Mouse (Mus musculus) G1E (cell line): ENCODE results near the gene Cstad. TPM values are rescaled to one million over a fixed set of nuclear protein-coding genes. Genes with fewer than 3 reads are reported as not detected.

Experiments used
- ATAC-seq: 2 replicates; pipeline ENCODE4 v1.8.0; 2016; ENCODE audit warnings: mild to moderate bottlenecking; ENCODE audit not compliant: insufficient number of reproducible peaks, poor library complexity, low FRiP score, severe bottlenecking; ENCODE audit errors: extremely low read depth
- DNase-seq: peaks from one replicate; pipeline ENCODE4 v3.0.0; 2012; ENCODE audit warnings: low spot score
- H3K27me3 ChIP-seq: 2 replicates; pipeline ENCODE4 v1.6.1; 2012; ENCODE audit warnings: mild to moderate bottlenecking, low read length, inconsistent platforms; ENCODE audit not compliant: insufficient read depth
- H3K36me3 ChIP-seq: replicated peaks from 2 replicates; pipeline ENCODE3; 2012; ENCODE audit warnings: mild to moderate bottlenecking, inconsistent platforms
- H3K4me1 ChIP-seq: 2 replicates; pipeline ENCODE4 v1.6.1; 2012; ENCODE audit warnings: low read depth, low read length, inconsistent platforms, mixed read lengths; ENCODE audit not compliant: insufficient read depth
- H3K4me3 ChIP-seq: 2 replicates; pipeline ENCODE4 v1.5.1; 2012; ENCODE audit warnings: low read depth, mild to moderate bottlenecking, inconsistent platforms, low read length, moderate library complexity, mixed read lengths
- H3K9me3 ChIP-seq: replicated peaks from 2 replicates; pipeline ENCODE4 v1.6.1; 2012; ENCODE audit warnings: inconsistent platforms
- CTCF ChIP-seq: IDR thresholded peaks from 2 replicates; pipeline ENCODE4 v1.5.1; 2012; ENCODE audit warnings: low read depth, low read length, inconsistent platforms, mixed read lengths
- GATA1 ChIP-seq: IDR thresholded peaks from 2 replicates; pipeline ENCODE4 v1.6.1; 2012; ENCODE audit warnings: borderline replicate concordance, low read length, inconsistent platforms, mixed read lengths
- GATA2 ChIP-seq: IDR thresholded peaks from 2 replicates; pipeline ENCODE4 v1.6.1; 2012; ENCODE audit warnings: low read depth, low read length, inconsistent platforms, borderline replicate concordance
- POLR2AphosphoS5 ChIP-seq: IDR thresholded peaks from 2 replicates; pipeline ENCODE4 v1.6.1; 2012; ENCODE audit warnings: low read depth, low read length, inconsistent platforms; ENCODE audit not compliant: insufficient replicate concordance
- TAL1 ChIP-seq: conservative IDR thresholded peaks from 2 replicates; pipeline ENCODE4 v1.6.1; 2012; ENCODE audit warnings: low read depth, low read length, inconsistent platforms, mixed read lengths
- polyA plus RNA-seq: library from polyadenylated mRNA; stranded (reverse); fragments of >175 nt; gene quantifications from 2 replicates; pipeline ENCODE4 v1.2.3, GENCODE M21; 2012
- total RNA-seq, 2 experiments: library from RNA; stranded (forward) in 1 of 2; stranded (reverse) in 1 of 2; fragments of 200-1000 nt in 1 of 2; fragments of >200 nt in 1 of 2; fragmentation: Nextera tagmentation in 1 of 2; gene quantifications; 2 replicates each; pipeline ENCODE4 v1.2.3; 2014 to 2017

Gene Cstad
- total and polyA plus RNA-seq, 3 experiments, result 1.6 TPM; not detected in 2

GRCm38 (mm10) chr2:30618487-30619248 lies 23.8 kb downstream of the Cstad start:
- Histone ChIP-seq H3K27me3 (peaks cover 28% of the 10 kb centered on the region), H3K36me3 (no peaks in the 10 kb centered on the region), H3K4me3 (no peak overlapping the region), H3K9me3 (no peaks in the 10 kb centered on the region), H3K4me1 (no peaks in the 10 kb centered on the region)
- DNase-seq (no peak), ATAC-seq (no peak)
- TF ChIP-seq GATA2 (no peak), TAL1 (no peak), GATA1 (no peak), POLR2AphosphoS5 (no peak), CTCF (no peak)

- Histone ChIP-seq H3K4me3 (no peak overlapping the region), H3K4me1 (no peaks in the 10 kb centered on the region), H3K36me3 (no peaks in the 10 kb centered on the region), H3K9me3 (no peaks in the 10 kb centered on the region), H3K27me3 (peaks cover 10% of the 10 kb centered on the region)
- no peak for DNase-seq
- TF ChIP-seq POLR2AphosphoS5 (no peak), TAL1 (no peak), CTCF (no peak), GATA2 (no peak), GATA1 (no peak)
- ATAC-seq, result no peak
These were observed 29.0 kb downstream of the Cstad start for GRCm38 (mm10) chr2:30623873-30624272.

GRCm38 (mm10) chr2:30625296-30625826 lies 30.5 kb downstream of the Cstad start:
- ATAC-seq, result no peak
- H3K36me3 ChIP-seq, result no peaks in the 10 kb centered on the region
- no peaks in the 10 kb centered on the region for H3K4me1 ChIP-seq
- no peak for TF ChIP-seq POLR2AphosphoS5
- TF ChIP-seq GATA1, result no peak
- no peak for TF ChIP-seq CTCF
- TF ChIP-seq GATA2, result no peak
- TF ChIP-seq TAL1, result no peak
- H3K4me3 ChIP-seq, result no peak overlapping the region
- peaks cover 7% of the 10 kb centered on the region for H3K27me3 ChIP-seq
- H3K9me3 ChIP-seq, result no peaks in the 10 kb centered on the region
- DNase-seq, result no peak

GRCm38 (mm10) chr2:30626058-30626675 lies 31.3 kb downstream of the Cstad start:
- Histone ChIP-seq H3K4me3 (no peak overlapping the region), H3K36me3 (no peaks in the 10 kb centered on the region), H3K9me3 (no peaks in the 10 kb centered on the region), H3K27me3 (peaks cover 7% of the 10 kb centered on the region), H3K4me1 (no peaks in the 10 kb centered on the region)
- no peak for DNase-seq
- TF ChIP-seq TAL1, result no peak
- TF ChIP-seq GATA2, result no peak
- no peak for TF ChIP-seq POLR2AphosphoS5
- TF ChIP-seq GATA1, result no peak
- TF ChIP-seq CTCF, result no peak
- no peak for ATAC-seq

- DNase-seq, result no peak
- H3K4me3 ChIP-seq, result no peak overlapping the region
- peaks cover 7% of the 10 kb centered on the region for H3K27me3 ChIP-seq
- no peaks in the 10 kb centered on the region for H3K9me3 ChIP-seq
- H3K36me3 ChIP-seq, result no peaks in the 10 kb centered on the region
- H3K4me1 ChIP-seq, result no peaks in the 10 kb centered on the region
- no peak for ATAC-seq
- TF ChIP-seq GATA1, result no peak
These were observed 32.5 kb downstream of the Cstad start for GRCm38 (mm10) chr2:30627338-30627737.

- Histone ChIP-seq H3K4me1 (no peaks in the 10 kb centered on the region), H3K27me3 (peaks cover 7% of the 10 kb centered on the region), H3K36me3 (no peaks in the 10 kb centered on the region), H3K4me3 (no peak overlapping the region), H3K9me3 (no peaks in the 10 kb centered on the region)
- TF ChIP-seq POLR2AphosphoS5 (no peak), CTCF (no peak), TAL1 (no peak), GATA1 (no peak), GATA2 (no peak)
- no peak for ATAC-seq
- DNase-seq, result no peak
These were observed 33.5 kb downstream of the Cstad start for GRCm38 (mm10) chr2:30628374-30628773.
